Mouse (Mus musculus) ovary, postnatal 14 days (tissue): ENCODE measurements at regions not wholly inside any gene's neighbourhood (a gene's known extent, or its start where the extent isn't known, plus 50 kb on each side); places are given as distances from the start of the nearest gene placed in this dataset.

Experiments used
- DNase-seq: peaks from one replicate; pipeline ENCODE4 v3.0.0; 2022; ENCODE audit warnings: low spot score

GRCm38 (mm10) chr8:41831713-41832112 is 414.8 kb upstream of the Frg1 start:
- no peak for DNase-seq

- DNase-seq = no peak
Measured at GRCm38 (mm10) chr8:41830407-41830806, 413.5 kb upstream of the Frg1 start.

- peak; percentile 64 for DNase-seq
Measured at GRCm38 (mm10) chr8:41824928-41825327, 408.1 kb upstream of the Frg1 start.

DNA sequence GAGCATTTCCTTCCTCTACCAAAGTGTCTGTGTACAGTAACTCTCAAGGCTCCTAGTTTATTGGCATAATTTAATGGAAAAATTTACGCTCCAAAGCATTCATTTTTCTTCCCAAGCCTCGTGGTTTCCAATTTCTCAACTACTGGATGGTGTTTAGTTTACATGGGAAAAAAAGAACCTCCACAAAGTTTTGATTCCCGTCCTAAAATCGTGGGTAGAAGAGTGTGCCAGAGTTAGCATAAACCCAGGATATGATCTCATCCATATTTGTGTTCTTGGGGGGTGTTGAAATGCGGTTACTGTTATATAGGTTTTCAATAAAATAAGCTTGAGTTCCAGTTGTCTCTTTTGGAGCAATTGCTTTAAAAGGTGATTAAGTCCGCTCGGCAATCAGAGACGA is 406.2 kb upstream of the Frg1 start:
- no peak for DNase-seq

GRCm38 (mm10) chr8:41821676-41822075 is 404.8 kb upstream of the Frg1 start:
- no peak for DNase-seq

DNA sequence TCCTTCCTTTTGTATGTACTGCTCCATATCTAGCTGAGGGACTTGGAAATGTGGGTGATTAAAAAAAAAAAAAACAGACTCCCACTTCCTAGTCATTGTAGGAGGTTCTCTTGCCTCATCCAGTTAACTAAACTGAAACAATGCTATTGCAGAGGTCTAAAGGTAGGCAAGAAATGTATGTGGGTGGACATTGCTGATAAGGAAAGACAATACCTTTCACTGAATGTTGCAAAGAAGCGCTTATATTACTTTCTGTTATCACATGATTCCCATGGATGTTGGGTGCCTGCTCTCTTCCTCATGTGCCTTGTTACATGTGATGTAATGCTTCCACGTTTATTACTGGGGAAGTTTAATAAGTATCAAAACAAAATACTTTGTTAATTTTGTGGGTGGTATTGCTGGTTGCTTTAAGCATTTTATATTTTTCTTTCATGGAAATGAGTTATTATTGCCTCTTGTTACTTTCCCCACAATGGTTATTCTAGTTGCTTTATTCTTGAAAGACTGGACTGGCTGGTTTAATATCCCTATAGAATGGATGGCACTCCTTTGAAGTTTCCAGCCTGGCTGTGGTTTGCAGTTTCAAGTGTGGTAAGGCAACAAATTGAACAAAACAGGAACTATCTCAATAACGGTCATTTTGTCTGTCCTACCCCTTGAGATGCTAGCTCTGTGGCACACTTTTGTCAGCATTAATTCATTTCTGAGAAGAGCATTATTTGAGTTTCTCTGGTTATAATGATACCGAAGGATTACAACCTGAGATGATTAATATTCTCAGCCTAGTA is 403.9 kb upstream of the Frg1 start:
- DNase-seq = no peak

- no peak for DNase-seq
Measured at GRCm38 (mm10) chr8:41818577-41818976, 401.7 kb upstream of the Frg1 start.

- no peak for DNase-seq
Measured at GRCm38 (mm10) chr8:41818079-41818478, 401.2 kb upstream of the Frg1 start.

DNA sequence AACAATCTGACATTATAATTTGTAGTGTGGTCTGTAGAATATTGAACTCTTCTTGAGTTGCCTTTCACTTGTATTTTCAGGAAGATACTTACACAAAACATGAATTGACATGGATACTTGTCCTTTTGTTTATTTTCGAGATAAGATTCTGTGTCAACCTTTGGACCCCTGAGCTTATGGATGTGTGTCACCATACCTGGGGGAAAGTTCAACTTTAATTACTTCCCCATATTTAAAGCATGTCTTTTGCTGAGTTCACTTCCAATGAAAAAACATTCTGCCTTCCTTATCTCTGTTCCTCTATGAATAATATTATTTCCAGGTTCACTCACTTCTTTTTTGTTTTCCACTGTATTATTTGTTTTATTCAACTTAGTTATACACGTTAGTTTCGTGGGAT is 398.4 kb upstream of the Frg1 start:
- DNase-seq = no peak

GRCm38 (mm10) chr8:41795625-41796024 is 378.8 kb upstream of the Frg1 start:
- no peak for DNase-seq

DNA sequence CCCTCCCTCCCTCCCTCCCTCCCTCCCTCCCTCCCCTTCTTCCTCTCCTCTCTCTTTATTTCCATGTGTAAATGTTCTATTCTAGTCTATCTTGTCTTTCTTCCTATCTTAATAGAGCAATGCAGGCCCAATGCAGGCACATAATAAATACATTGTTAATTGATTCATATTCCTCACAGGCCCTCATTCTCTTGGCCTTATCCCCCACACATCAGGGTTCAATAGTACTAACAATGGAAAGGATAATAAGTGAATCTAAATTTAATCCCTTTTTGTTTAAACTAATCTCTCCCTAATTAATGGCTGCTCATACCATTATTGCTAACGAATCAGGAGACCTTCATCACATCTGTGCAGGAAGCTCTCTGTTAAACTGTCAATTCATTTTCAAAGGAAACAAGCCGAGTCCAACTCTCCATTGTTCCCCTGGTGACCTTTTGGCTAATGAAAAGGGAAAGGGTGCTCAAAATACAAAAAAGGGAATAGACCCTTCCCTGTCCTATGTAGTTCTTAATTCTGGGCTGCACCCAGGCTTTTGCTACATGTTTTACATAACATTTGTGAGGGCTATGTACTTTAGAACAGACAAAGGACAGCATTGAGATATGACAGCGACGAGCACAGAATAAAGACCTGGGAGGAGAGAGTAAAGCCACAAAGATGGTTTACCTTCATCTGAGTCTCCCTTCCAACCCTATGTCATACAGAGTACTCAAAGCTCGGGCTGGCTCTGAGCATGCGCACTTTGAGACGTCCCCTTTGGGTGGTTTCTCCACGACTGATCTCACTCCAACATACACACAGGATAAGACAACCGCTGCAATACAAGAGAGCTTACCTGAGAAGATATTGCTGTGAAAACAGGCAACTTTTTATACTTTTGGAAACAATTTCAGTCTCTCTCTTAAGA is 370.3 kb upstream of the Frg1 start:
- DNase-seq = no peak

- DNase-seq = no peak
Measured at GRCm38 (mm10) chr8:41785977-41786376, 369.1 kb upstream of the Frg1 start.

GRCm38 (mm10) chr8:41782837-41783236 is 366.0 kb upstream of the Frg1 start:
- no peak for DNase-seq

GRCm38 (mm10) chr8:41779459-41779858 is 362.6 kb upstream of the Frg1 start:
- DNase-seq = no peak

- no peak for DNase-seq
Measured at GRCm38 (mm10) chr8:41771729-41772128, 354.9 kb upstream of the Frg1 start.

DNA sequence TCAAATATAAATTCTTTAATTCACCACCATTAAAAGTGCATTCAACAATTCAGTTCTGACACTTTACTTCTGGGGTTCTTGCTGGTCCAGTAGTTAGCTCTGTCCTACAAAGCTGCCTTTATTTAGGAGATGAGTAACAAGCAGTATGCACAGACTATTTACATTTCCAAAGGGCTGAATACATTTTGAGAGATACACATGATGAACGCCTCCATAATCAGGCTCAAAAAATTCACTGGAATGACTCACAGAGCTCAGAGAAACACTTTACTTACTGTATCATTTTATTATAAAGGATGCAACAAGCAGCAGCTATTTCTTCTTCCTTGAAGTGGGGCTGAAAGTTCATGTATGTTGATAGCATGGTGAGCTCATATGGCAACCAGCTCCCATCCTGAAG is 336.6 kb upstream of the Frg1 start:
- no peak for DNase-seq

GRCm38 (mm10) chr8:41752641-41753040 is 335.8 kb upstream of the Frg1 start:
- no peak for DNase-seq

DNA sequence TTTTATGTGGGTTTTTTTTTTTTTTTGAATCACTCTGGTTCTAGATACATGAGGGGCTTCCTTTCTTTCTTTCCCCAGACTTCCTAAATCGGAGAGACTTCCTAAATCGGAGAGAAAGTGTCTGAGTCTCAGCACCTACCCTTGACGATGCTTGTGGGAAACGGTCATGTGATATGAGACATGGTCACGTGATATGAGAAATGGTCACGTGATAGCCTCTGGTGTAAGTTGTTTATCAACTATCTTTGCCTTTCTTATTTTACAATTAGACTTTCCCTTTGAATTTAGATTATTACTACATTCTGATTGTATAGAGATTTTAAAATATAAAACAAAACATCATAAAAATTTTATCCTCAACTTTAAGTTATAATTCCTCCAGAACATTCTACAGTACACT is 330.1 kb upstream of the Frg1 start:
- no peak for DNase-seq

GRCm38 (mm10) chr8:41742796-41743670 is 326.2 kb upstream of the Frg1 start:
- DNase-seq = no peak

- no peak for DNase-seq
Measured at GRCm38 (mm10) chr8:41717002-41717401, 300.1 kb upstream of the Frg1 start.

DNA sequence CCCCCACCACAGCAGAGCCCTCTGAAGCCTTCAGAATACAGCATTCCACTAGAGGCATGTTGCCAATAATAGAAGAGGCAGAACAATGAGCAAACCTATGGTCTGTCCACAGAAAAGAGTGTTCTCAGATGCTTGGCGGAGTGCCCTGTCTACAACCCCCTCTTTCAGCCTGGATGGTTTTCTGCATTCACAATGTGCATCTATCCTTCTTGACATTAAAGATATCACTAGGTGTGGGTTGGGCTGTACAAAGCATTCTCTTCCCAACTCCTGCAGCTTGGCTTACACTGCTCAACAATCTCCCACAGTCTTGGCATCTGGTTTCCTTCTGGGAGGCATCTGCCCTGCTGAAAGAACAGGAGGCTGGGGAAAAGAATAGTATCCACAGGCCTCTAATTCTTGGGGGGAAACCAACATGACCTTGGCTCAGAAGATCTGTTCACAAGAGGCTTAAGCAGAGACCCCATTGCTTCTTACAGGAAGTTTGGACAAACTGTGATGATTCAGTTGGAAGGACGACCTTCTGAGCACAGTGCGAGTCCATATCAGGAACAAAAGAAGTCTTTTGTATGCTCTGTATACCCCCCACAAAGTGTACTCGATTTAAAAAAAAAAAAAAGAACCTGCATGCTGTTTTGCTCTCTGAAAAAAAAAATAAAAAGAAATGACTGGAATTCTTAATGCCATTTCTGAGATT is 296.9 kb upstream of the Frg1 start:
- DNase-seq = peak; percentile 15
